Mouse (Mus musculus) intestine, embryonic 15.5 days (tissue): ENCODE results near the gene Naa15. TPM values are rescaled to one million over a fixed set of nuclear protein-coding genes. Genes with fewer than 3 reads are reported as not detected.

Experiments
- ATAC-seq: fragments of 200-750 bp; cut with Nextera tagmentation; 2 replicates; pipeline ENCODE4 v1.8.0; 2017; ENCODE audit warnings: moderate TSS enrichment, moderate library complexity
- H3K27ac ChIP-seq: fragments of 300-500 bp; sonication (generic); 2 replicates; pipeline ENCODE4 v1.5.1; 2015; ENCODE audit warnings: mild to moderate bottlenecking, inconsistent platforms
- H3K27me3 ChIP-seq: fragments of 300-500 bp; sonication (generic); replicated peaks from 2 replicates; pipeline ENCODE4 v1.6.1; 2015; ENCODE audit warnings: inconsistent platforms
- H3K36me3 ChIP-seq: fragments of 300-500 bp; sonication (generic); 2 replicates; pipeline ENCODE4 v1.6.1; 2015; ENCODE audit warnings: inconsistent platforms
- H3K4me1 ChIP-seq: fragments of 300-500 bp; sonication (generic); replicated peaks from 2 replicates; pipeline ENCODE4 v1.6.1; 2015; ENCODE audit warnings: inconsistent platforms
- H3K4me2 ChIP-seq: fragments of 300-500 bp; sonication (generic); replicated peaks from 2 replicates; pipeline ENCODE4 v1.6.1; 2015; ENCODE audit warnings: mild to moderate bottlenecking, inconsistent platforms
- H3K4me3 ChIP-seq: fragments of 300-500 bp; sonication (generic); replicated peaks from 2 replicates; pipeline ENCODE4 v1.5.1; 2015; ENCODE audit warnings: inconsistent platforms
- H3K9ac ChIP-seq: fragments of 300-500 bp; sonication (generic); 2 replicates; pipeline ENCODE4 v1.6.1; 2015; ENCODE audit warnings: inconsistent platforms
- H3K9me3 ChIP-seq: fragments of 300-500 bp; sonication (generic); 2 replicates; pipeline ENCODE4 v1.6.1; 2016; ENCODE audit warnings: inconsistent platforms
- WGBS: fragments of 180-500 bp; shearing (Covaris S2); methylation state at CpG from one replicate; pipeline ENCODE4 v1.1.7; 2015; 5-methylcytosine and 5-hydroxymethylcytosine counted together
- polyA plus RNA-seq: library from polyadenylated mRNA; unstranded; fragments of >200 nt; fragmentation: Nextera tagmentation; extraction: Ambion mirVana; gene quantifications from 2 replicates; pipeline ENCODE4 v1.2.1, GENCODE M21; 2015

Gene Naa15
- polyA plus RNA-seq, 1 experiment from 2014 or later: 51.6 TPM

DNA sequence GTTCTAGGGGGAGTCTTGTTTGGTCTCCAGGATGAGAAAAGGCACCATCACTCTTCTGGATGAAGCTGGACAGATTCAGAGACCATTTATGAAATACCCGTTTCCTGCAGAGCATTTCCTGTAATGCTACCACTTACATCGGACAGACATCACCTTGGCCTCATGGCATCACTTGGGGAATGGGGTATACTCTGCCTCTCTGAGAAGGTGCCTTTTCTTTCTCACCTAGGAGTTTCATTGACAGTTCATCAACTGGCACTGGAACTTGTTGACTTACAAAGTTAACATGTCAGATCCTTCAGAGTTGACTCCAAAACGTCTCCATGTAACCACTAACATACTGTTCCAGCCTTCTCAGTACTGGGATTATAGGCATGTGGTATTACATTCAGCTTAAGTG, 67.8 kb downstream of the Naa15 start:
- no peak overlapping the region for H3K4me3 ChIP-seq
- peak overlapping the region; percentile 78 for H3K4me2 ChIP-seq
- ATAC-seq: no peak
- H3K27me3 ChIP-seq: no peaks in the 10 kb centered on the region
- H3K36me3 ChIP-seq: no peaks in the 10 kb centered on the region
- H3K9me3 ChIP-seq: no peaks in the 10 kb centered on the region
- no peak overlapping the region for H3K9ac ChIP-seq
- H3K27ac ChIP-seq: 0 out of 2 replicates have a peak overlapping the region, but pooled peaks have one; percentile 90
- WGBS: 64% methylated on average over 3 of the region's 3 CpGs
- H3K4me1 ChIP-seq: peaks cover 11% of the 10 kb centered on the region; the same call in 1 of the 2 replicates

- no peaks in the 10 kb centered on the region for H3K9me3 ChIP-seq
- peak within 1 kb of the TSS; percentile 78 for H3K4me2 ChIP-seq
- ATAC-seq: peak; percentile 98
- no peaks in the 10 kb centered on the region for H3K36me3 ChIP-seq
- 0% methylated on average over 70 of the region's 70 CpGs for WGBS
- H3K27ac ChIP-seq: peak within 1 kb of the TSS; percentile 90
- H3K9ac ChIP-seq: peak within 1 kb of the TSS; percentile 86
- H3K4me1 ChIP-seq: peaks cover 11% of the 10 kb centered on the region; the same call in 1 of the 2 replicates
- no peaks in the 10 kb centered on the region for H3K27me3 ChIP-seq
- peak within 1 kb of the TSS; percentile 77 for H3K4me3 ChIP-seq
Observed at GRCm38 (mm10) chr3:51483741-51484359, 68.9 kb downstream of the Naa15 start, which contains the start of gene Rab33b. TSS of gene Rab33b (plus strand) at chr3:51483920.

GRCm38 (mm10) chr3:51484370-51484769, 69.4 kb downstream of the Naa15 start:
- Histone ChIP-seq H3K9ac (peak overlapping the region; percentile 86), H3K27ac (peak overlapping the region; percentile 90), H3K4me2 (peak overlapping the region; percentile 78), H3K36me3 (no peaks in the 10 kb centered on the region), H3K27me3 (no peaks in the 10 kb centered on the region), H3K4me3 (peak overlapping the region; percentile 77), H3K9me3 (no peaks in the 10 kb centered on the region), H3K4me1 (peaks cover 11% of the 10 kb centered on the region; the same call in 1 of the 2 replicates)
- WGBS: under 1% methylated on average over 33 of the region's 33 CpGs
- peak; percentile 50 for ATAC-seq

DNA sequence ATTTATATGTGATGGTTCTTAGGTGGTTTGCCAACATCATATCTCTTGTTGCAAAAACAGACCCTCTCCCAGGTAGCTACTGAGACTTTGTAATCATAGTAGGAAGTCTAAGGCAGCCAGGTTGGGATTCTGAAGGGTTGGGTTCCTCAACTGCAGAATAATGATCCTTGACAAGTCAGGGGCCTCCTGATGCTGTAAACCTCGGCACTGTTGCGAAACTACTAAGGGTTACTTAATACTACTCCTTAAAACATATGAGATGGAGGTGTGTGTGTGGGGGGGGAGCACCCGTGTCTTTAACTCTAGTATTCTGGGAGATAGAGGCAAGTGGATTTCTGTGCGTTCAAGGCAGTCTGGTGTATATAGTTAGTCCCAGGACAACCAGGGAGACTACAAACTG, 70.4 kb downstream of the Naa15 start:
- H3K27me3 ChIP-seq: no peaks in the 10 kb centered on the region
- no peak for ATAC-seq
- 51% methylated on average over 4 of the region's 4 CpGs for WGBS

GRCm38 (mm10) chr3:51486491-51487195, 71.7 kb downstream of the Naa15 start:
- Histone ChIP-seq H3K4me1 (peaks cover 11% of the 10 kb centered on the region; the same call in 1 of the 2 replicates), H3K9me3 (no peaks in the 10 kb centered on the region), H3K36me3 (no peaks in the 10 kb centered on the region), H3K27me3 (no peaks in the 10 kb centered on the region), H3K4me2 (no peak overlapping the region), H3K4me3 (no peak overlapping the region), H3K27ac (no peak overlapping the region), H3K9ac (no peak overlapping the region)
- ATAC-seq: no peak
- 89% methylated on average over 4 of the region's 4 CpGs for WGBS

More for the DNA sequence above, 70.4 kb downstream of the Naa15 start:
- peaks cover 11% of the 10 kb centered on the region; the same call in 1 of the 2 replicates for H3K4me1 ChIP-seq
- no peaks in the 10 kb centered on the region for H3K9me3 ChIP-seq
- H3K4me3 ChIP-seq: peak overlapping the region; percentile 77
- peak overlapping the region; percentile 78 for H3K4me2 ChIP-seq
- peak overlapping the region; percentile 20; the same call in 1 of the 2 replicates for H3K9ac ChIP-seq
- H3K27ac ChIP-seq: no peak overlapping the region
- H3K36me3 ChIP-seq: no peaks in the 10 kb centered on the region

GRCm38 (mm10) chr3:51490088-51490753, 75.3 kb downstream of the Naa15 start:
- no peaks in the 10 kb centered on the region for H3K9me3 ChIP-seq
- H3K4me3 ChIP-seq: no peak overlapping the region
- peaks cover 8% of the 10 kb centered on the region for H3K4me1 ChIP-seq
- H3K36me3 ChIP-seq: peaks cover 7% of the 10 kb centered on the region
- H3K27ac ChIP-seq: no peak overlapping the region
- no peaks in the 10 kb centered on the region for H3K27me3 ChIP-seq
- H3K9ac ChIP-seq: no peak overlapping the region
- H3K4me2 ChIP-seq: no peak overlapping the region
- WGBS: 87% methylated on average over 7 of the region's 7 CpGs
- no peak for ATAC-seq

GRCm38 (mm10) chr3:51493272-51493838, 78.4 kb downstream of the Naa15 start:
- H3K27ac ChIP-seq: no peak overlapping the region
- H3K4me2 ChIP-seq: no peak overlapping the region
- no peaks in the 10 kb centered on the region; the same call in 1 of the 2 replicates for H3K4me1 ChIP-seq
- ATAC-seq: no peak
- WGBS: 72% methylated on average over 13 of the region's 13 CpGs
- H3K36me3 ChIP-seq: peaks cover 7% of the 10 kb centered on the region
- no peaks in the 10 kb centered on the region for H3K9me3 ChIP-seq
- no peaks in the 10 kb centered on the region for H3K27me3 ChIP-seq
- H3K9ac ChIP-seq: no peak overlapping the region
- no peak overlapping the region for H3K4me3 ChIP-seq

DNA sequence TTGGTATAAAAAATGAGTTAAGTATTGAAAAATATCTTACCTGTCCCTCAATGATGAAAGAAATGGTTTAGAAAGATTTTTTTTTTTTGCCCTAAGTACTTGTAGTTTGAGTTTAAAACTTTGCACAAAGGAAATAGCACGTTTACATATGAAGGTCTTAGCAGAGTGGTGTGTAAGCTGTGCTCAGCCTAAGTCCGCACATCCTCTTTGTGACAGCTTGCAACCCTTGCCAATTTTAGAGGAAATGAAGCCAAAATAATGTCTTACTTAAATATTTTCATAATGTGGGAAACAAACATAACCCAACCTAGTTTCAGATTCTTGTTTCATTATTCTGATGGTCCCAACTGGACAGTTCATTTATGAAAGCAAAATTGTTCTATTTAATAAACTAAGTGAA, 79.5 kb downstream of the Naa15 start:
- H3K9ac ChIP-seq: no peak overlapping the region
- H3K4me3 ChIP-seq: no peak overlapping the region
- H3K4me1 ChIP-seq: no peaks in the 10 kb centered on the region; the same call in 1 of the 2 replicates
- no peaks in the 10 kb centered on the region for H3K27me3 ChIP-seq
- H3K36me3 ChIP-seq: peaks cover 7% of the 10 kb centered on the region
- H3K27ac ChIP-seq: no peak overlapping the region
- ATAC-seq: no peak
- 63% methylated on average over 2 of the region's 2 CpGs for WGBS
- no peaks in the 10 kb centered on the region for H3K9me3 ChIP-seq
- no peak overlapping the region for H3K4me2 ChIP-seq

- Histone ChIP-seq H3K9me3 (no peaks in the 10 kb centered on the region), H3K4me3 (no peak overlapping the region), H3K27ac (no peak overlapping the region), H3K27me3 (no peaks in the 10 kb centered on the region), H3K4me2 (no peak overlapping the region), H3K36me3 (peaks cover 7% of the 10 kb centered on the region), H3K4me1 (no peaks in the 10 kb centered on the region; the same call in 1 of the 2 replicates), H3K9ac (no peak overlapping the region)
- no peak for ATAC-seq
- WGBS: 92% methylated on average over 9 of the region's 9 CpGs
Observed at GRCm38 (mm10) chr3:51495646-51496045, 80.7 kb downstream of the Naa15 start.

GRCm38 (mm10) chr3:51497978-51498377, 83.0 kb downstream of the Naa15 start:
- no peaks in the 10 kb centered on the region; the same call in 1 of the 2 replicates for H3K4me1 ChIP-seq
- H3K27ac ChIP-seq: no peak overlapping the region
- WGBS: 100% methylated on average over 1 of the region's 1 CpGs
- peaks cover 7% of the 10 kb centered on the region for H3K36me3 ChIP-seq
- H3K4me2 ChIP-seq: no peak overlapping the region
- H3K27me3 ChIP-seq: no peaks in the 10 kb centered on the region
- no peak for ATAC-seq
- no peak overlapping the region for H3K9ac ChIP-seq
- H3K9me3 ChIP-seq: no peaks in the 10 kb centered on the region
- H3K4me3 ChIP-seq: no peak overlapping the region

DNA sequence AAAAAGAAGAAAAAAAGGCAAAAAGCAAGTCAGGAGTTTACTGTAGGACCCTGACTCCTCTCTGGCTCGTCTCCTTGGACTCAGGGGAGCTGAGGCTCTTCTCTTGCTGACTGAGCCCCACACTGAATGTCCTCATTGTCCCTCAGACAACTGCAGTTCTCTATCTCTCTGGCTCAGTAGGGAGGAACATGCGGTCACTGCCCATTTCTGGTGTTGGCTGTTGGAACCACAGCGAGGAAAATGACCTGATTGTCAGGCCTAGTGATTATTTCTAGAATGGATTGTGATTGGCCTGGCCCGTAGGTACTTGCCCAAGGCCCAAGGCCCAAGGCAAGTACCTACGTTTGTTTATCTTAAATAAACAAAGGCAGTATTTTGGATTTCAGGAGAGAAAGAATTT, 83.7 kb downstream of the Naa15 start:
- Histone ChIP-seq H3K27me3 (no peaks in the 10 kb centered on the region), H3K9me3 (no peaks in the 10 kb centered on the region), H3K4me3 (no peak overlapping the region), H3K4me2 (no peak overlapping the region), H3K36me3 (0 out of 2 replicates have a peak, but pooled peaks cover 2% of the 10 kb centered on the region), H3K4me1 (no peaks in the 10 kb centered on the region; the same call in 1 of the 2 replicates), H3K9ac (no peak overlapping the region), H3K27ac (no peak overlapping the region)
- 63% methylated on average over 5 of the region's 5 CpGs for WGBS
- no peak for ATAC-seq

- no peak overlapping the region for H3K27ac ChIP-seq
- no peaks in the 10 kb centered on the region for H3K9me3 ChIP-seq
- H3K9ac ChIP-seq: no peak overlapping the region
- H3K27me3 ChIP-seq: no peaks in the 10 kb centered on the region
- H3K4me3 ChIP-seq: no peak overlapping the region
- 88% methylated on average over 4 of the region's 4 CpGs for WGBS
- no peak for ATAC-seq
- no peaks in the 10 kb centered on the region for H3K4me1 ChIP-seq
- no peak overlapping the region for H3K4me2 ChIP-seq
- no peaks in the 10 kb centered on the region for H3K36me3 ChIP-seq
Observed at GRCm38 (mm10) chr3:51499876-51500275, 84.9 kb downstream of the Naa15 start.
